Mouse (Mus musculus): ENCODE measurements at regions not wholly inside any gene's neighbourhood (a gene's known extent, or its start where the extent isn't known, plus 50 kb on each side); places are given as distances from the start of the nearest gene placed in this dataset.
A peak's percentile ranks its signal among the peaks of the same experiment; 100 is the strongest.

DNA sequence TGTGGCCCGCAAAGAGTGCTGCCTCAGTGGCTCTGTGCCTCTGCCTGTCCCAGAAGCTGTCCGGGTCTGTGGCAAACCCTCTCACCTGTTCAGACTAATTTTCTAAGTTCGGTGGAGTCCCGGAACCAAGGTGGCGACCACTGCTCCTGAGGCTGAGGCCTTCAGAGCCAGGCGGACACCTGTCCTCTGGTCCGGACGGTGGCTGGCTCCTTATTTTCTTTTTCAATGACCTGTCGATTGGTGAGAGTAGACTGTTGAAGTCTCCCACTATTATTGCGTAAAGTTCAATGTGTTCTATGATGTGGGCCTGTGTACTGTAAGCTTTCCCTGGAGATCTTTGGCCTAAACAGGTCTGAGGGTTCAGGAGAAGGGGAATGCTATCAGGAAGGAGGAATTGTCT lies 112.0 kb upstream of the Btbd35f4 start:
- peak in 1 of 2 experiments; percentile 19 for DNase-seq (ENCODE audit: low spot score in 2 of 2)
